Mouse (Mus musculus): ENCODE results near the gene Atp6v1fnb.

Atp6v1fnb gene

DNA sequence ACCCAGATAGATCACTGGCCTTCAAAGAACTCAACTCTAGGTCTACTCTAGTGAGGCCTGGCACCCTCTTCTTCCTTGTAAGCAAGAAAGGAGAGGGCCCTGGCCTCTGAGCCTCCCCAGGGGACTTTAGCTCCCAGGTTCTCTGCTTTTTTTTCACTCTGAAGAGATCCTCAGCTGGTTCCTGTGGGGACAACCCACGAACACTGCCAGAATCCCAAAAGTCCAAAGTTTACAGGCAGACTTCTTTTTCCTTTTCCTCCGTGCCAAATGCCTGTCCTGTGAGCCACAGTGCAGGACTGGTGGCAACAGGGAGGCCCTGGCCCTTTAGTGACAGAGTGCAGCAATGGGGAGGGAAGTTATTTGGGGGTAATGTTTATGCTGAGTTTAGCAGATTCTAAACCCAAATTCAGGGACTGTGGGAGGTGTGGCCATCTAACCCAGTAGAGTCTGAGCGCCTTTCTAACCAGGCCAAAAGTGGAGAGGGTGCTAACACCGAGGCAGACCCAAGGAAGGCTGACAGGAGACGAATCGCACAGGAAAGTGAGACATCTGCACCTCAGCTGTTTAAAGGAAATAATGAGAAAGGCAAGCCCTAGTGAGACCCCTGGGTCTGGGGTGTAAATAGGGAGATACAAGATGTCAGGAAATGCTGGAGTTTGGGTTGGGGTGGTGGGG is 51.5 kb downstream of the Atp6v1fnb start:
- DNase-seq (ENCODE audit: low read depth in 2 of 2, low spot score in 2 of 2) = no peak

Measured in CD8-positive naive resting alpha-beta T cell, adult 2 months (primary cell).